Mouse (Mus musculus): ENCODE data around the gene Git1.

- no peak for TF ChIP-seq POLR2A (IDR thresholded peaks at IDR 0.05; ENCODE audit: low read depth, low read length)
- TF ChIP-seq CTCF (conservative IDR thresholded peaks at IDR 0.05 in 1 of 2, IDR thresholded peaks at IDR 0.05 in 1 of 2; ENCODE audit: low read depth in 2 of 2, low read length in 2 of 2) = no peak
- TF ChIP-seq CHD2 (IDR thresholded peaks at IDR 0.05; ENCODE audit: low read length) = no peak
- TF ChIP-seq MAZ (IDR thresholded peaks at IDR 0.05; ENCODE audit: low read depth, low read length) = no peak
Measured at GRCm38 (mm10) chr11:77518051-77518798, 24.9 kb downstream of the Git1 start.

Measured in CH12.LX (cell line).